Mouse (Mus musculus): Measurements from ENCODE around the gene Ythdf2. TPM values are rescaled to one million over a fixed set of nuclear protein-coding genes. Genes with fewer than 3 reads are reported as not detected.

Ythdf2 gene
- polyA plus RNA-seq, 1 experiment from 2014 or later: 100 TPM

DNA sequence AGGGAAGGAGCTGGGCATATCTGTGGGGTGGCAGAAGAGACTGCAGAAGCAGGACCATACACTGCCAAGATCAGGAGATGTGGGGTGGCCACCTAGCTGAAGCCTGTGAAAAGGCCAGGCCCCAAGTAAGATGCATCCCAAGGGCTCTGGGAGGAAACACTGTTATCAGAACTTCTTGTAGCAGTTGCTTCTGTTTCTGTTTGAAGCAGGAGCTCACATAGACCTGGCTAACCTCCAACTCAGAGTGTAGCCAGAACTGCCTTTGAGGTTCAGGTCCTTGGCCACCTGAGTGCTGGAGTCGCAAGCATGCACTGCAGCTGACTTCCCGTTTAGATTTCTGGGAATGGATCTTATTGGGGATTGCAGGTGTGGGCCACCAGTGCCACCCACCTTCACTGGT is 5.7 kb upstream of the Ythdf2 start:
- no peak for DNase-seq (ENCODE audit: low spot score)
- Histone ChIP-seq H3K36me3 (ENCODE audit: control insufficient read depth, insufficient read depth, low read length) (peaks cover 8% of the 10 kb centered on the region), H3K9ac (ENCODE audit: low read length) (no peak overlapping the region), H3K9me3 (ENCODE audit: control insufficient read depth, low read length) (no peaks in the 10 kb centered on the region), H3K27ac (ENCODE audit: low read depth) (no peak overlapping the region), H3K4me3 (ENCODE audit: low read depth, low read length) (no peak overlapping the region), H3K4me2 (ENCODE audit: low read length) (no peak overlapping the region), H3K27me3 (replicated peaks; ENCODE audit: control insufficient read depth, insufficient read depth, low read length) (no peaks in the 10 kb centered on the region), H3K4me1 (replicated peaks; ENCODE audit: control insufficient read depth, insufficient read depth, low read length) (no peaks in the 10 kb centered on the region)
- no peak for ATAC-seq (replicated peaks; ENCODE audit: low FRiP score, low TSS enrichment, low read depth)
- WGBS: 78% methylated on average over 2 of the region's 2 CpGs

DNA sequence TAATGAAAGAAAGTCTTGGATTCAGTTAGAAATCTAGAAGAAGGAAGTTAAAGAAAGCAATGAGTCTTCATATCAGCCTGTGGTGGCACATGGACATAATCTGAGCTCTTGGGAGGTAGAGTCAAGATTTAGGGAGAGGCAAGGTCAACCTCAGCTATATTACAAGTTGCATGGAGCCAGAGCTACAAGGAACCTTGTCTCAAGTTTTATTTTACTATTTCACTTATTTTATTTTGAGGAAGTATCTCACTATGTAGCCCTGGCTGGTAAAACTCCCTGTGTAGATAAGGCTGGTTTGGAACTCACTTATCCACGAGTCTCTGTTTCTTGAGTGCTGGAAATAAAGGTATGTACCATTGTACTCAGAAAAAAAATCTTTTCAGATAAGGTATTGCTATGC is 4.5 kb upstream of the Ythdf2 start:
- 84% methylated on average over 1 of the region's 1 CpGs for WGBS
- Histone ChIP-seq H3K27me3 (replicated peaks; ENCODE audit: control insufficient read depth, insufficient read depth, low read length) (no peaks in the 10 kb centered on the region), H3K4me1 (replicated peaks; ENCODE audit: control insufficient read depth, insufficient read depth, low read length) (no peaks in the 10 kb centered on the region), H3K4me2 (ENCODE audit: low read length) (no peak overlapping the region), H3K9me3 (ENCODE audit: control insufficient read depth, low read length) (no peaks in the 10 kb centered on the region), H3K36me3 (ENCODE audit: control insufficient read depth, insufficient read depth, low read length) (no peaks in the 10 kb centered on the region), H3K4me3 (ENCODE audit: low read depth, low read length) (no peak overlapping the region), H3K9ac (ENCODE audit: low read length) (no peak overlapping the region), H3K27ac (ENCODE audit: low read depth) (no peak overlapping the region)
- no peak for DNase-seq (ENCODE audit: low spot score)
- ATAC-seq (replicated peaks; ENCODE audit: low FRiP score, low TSS enrichment, low read depth): no peak

DNA sequence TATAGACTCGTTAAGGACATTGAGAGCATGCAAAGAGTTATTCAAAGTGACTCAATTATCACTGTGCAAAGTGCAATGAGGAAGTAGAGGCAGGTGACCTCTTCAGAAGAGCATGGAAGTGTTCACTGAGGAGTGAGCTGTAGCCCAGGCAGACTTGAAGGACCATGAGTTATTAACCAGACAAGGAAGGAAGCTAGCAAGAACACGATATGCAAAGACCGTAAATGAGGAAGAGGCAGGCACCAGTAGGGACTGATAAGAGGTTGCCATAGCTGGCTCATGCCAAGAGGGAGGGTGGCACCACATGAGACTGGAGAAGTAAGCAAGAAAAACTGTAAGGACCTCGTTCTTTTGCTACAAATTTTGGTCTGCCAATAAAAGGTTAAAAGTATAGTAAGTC is 2.7 kb upstream of the Ythdf2 start:
- WGBS: 58% methylated on average over 4 of the region's 4 CpGs
- no peak overlapping the region for H3K4me3 ChIP-seq (ENCODE audit: low read depth, low read length)
- H3K27ac ChIP-seq (ENCODE audit: low read depth): no peak overlapping the region

DNA sequence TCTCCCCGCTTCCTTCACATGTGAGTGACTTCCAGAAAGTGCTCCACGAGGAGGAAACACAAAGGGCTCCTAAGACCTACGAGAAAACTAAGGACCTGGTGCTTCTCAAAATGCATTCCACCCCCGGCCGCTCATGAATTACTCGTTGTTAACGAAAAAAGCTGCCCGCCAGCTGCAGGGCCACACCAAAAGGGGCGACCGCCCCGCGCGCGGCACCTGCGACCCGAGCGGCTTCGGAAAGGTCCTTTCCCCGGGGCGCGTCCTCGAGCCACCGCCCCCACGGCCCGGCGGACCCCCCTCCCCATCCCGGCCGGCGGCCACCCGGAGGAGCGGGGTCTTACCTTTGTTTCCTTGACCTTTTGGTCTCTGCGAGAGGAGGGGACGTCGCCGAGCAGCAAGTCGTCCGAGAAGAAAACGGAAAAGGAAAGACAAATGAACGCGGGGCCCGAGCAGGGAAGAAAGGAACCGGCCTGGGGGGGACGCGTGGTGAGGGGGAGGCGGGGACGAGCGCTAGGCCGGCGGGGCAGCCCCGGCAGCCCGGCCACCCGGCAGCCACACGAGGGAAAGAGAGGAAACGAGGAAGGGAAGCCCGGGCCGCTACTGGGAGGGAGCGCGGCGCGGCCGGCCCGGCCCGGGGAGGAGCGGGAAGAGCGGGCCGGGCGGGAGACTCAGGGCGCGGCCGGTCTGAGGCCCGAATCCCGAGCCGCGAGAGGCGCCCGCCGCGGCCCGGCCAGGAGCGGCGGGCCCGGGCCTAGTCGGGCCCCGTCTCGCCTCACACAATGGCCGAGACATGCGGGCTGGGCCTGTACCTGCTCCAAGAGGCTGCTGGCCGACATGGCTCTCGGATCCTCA is 786 bp downstream of the Ythdf2 start:
- H3K27ac ChIP-seq (ENCODE audit: low read depth): peak overlapping the region; percentile 93
- DNase-seq (ENCODE audit: low spot score): peak; percentile 76
- under 1% methylated on average over 75 of the region's 89 CpGs for WGBS
- H3K27me3 ChIP-seq (replicated peaks; ENCODE audit: control insufficient read depth, insufficient read depth, low read length): no peaks in the 10 kb centered on the region
- H3K4me3 ChIP-seq (ENCODE audit: low read depth, low read length): peak overlapping the region; percentile 64
- H3K4me2 ChIP-seq (ENCODE audit: low read length): peak overlapping the region; percentile 91
- peak; percentile 80 for ATAC-seq (replicated peaks; ENCODE audit: low FRiP score, low TSS enrichment, low read depth)
- H3K9ac ChIP-seq (ENCODE audit: low read length): peak overlapping the region; percentile 98
- peaks cover 33% of the 10 kb centered on the region for H3K36me3 ChIP-seq (ENCODE audit: control insufficient read depth, insufficient read depth, low read length)
- no peaks in the 10 kb centered on the region for H3K9me3 ChIP-seq (ENCODE audit: control insufficient read depth, low read length)
- H3K4me1 ChIP-seq (replicated peaks; ENCODE audit: control insufficient read depth, insufficient read depth, low read length): peaks cover 18% of the 10 kb centered on the region

More for the DNA sequence above, 2.7 kb upstream of the Ythdf2 start:
- peaks cover 5% of the 10 kb centered on the region for H3K36me3 ChIP-seq (ENCODE audit: control insufficient read depth, insufficient read depth, low read length)
- H3K4me2 ChIP-seq (ENCODE audit: low read length): no peak overlapping the region
- no peak overlapping the region for H3K9ac ChIP-seq (ENCODE audit: low read length)
- ATAC-seq (replicated peaks; ENCODE audit: low FRiP score, low TSS enrichment, low read depth) (no peak), DNase-seq (ENCODE audit: low spot score) (no peak)
- peaks cover 8% of the 10 kb centered on the region for H3K4me1 ChIP-seq (replicated peaks; ENCODE audit: control insufficient read depth, insufficient read depth, low read length)
- H3K27me3 ChIP-seq (replicated peaks; ENCODE audit: control insufficient read depth, insufficient read depth, low read length): no peaks in the 10 kb centered on the region
- H3K9me3 ChIP-seq (ENCODE audit: control insufficient read depth, low read length): no peaks in the 10 kb centered on the region

DNA sequence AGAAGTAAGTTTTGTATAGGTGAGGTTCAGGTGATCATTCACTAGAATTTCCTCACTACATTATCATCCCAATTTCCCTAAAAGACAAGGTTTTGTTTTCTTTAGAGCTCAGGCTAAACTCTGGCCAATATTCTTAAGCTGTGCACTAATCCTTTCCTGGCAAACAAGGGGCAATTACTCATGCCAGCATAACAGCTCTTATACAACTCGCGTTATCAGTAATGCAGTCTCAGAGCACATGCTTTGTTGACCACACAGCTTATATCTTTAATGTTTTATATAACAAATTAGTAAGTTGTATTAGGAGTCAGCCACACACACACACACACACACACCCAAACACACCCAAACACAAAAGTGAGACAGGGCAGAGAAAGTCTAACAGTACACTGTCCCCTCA is 1.8 kb downstream of the Ythdf2 start:
- Histone ChIP-seq H3K9ac (ENCODE audit: low read length) (peak overlapping the region; percentile 98), H3K27me3 (replicated peaks; ENCODE audit: control insufficient read depth, insufficient read depth, low read length) (no peaks in the 10 kb centered on the region), H3K4me1 (replicated peaks; ENCODE audit: control insufficient read depth, insufficient read depth, low read length) (peaks cover 18% of the 10 kb centered on the region), H3K9me3 (ENCODE audit: control insufficient read depth, low read length) (no peaks in the 10 kb centered on the region), H3K4me2 (ENCODE audit: low read length) (peak overlapping the region; percentile 91), H3K4me3 (ENCODE audit: low read depth, low read length) (peak overlapping the region; percentile 64), H3K36me3 (ENCODE audit: control insufficient read depth, insufficient read depth, low read length) (peaks cover 42% of the 10 kb centered on the region), H3K27ac (ENCODE audit: low read depth) (no peak overlapping the region)
- no peak for DNase-seq (ENCODE audit: low spot score)
- ATAC-seq (replicated peaks; ENCODE audit: low FRiP score, low TSS enrichment, low read depth): no peak
- WGBS: 18% methylated on average over 2 of the region's 2 CpGs

DNA sequence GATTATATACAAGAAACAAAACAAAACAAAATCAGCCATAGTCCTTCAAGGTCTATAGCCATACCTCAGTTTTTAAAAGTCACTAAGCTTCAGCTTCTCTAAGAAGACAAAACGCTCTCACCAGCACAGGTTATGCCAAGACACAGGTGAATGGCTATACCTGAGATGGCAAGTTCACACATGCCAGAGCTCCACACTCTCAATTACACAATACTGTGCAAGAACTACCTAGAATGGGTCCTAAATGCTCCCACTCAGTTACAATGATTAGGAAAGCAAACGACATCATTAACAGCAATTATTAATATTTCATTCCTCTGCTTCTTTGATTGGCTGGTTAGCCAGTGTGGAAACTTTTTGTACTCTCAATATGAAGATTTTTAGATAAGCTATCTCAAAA is 2.8 kb downstream of the Ythdf2 start:
- ATAC-seq (replicated peaks; ENCODE audit: low FRiP score, low TSS enrichment, low read depth) (no peak), DNase-seq (ENCODE audit: low spot score) (no peak)
- Histone ChIP-seq H3K27ac (ENCODE audit: low read depth) (no peak overlapping the region), H3K4me3 (ENCODE audit: low read depth, low read length) (no peak overlapping the region), H3K27me3 (replicated peaks; ENCODE audit: control insufficient read depth, insufficient read depth, low read length) (no peaks in the 10 kb centered on the region), H3K9me3 (ENCODE audit: control insufficient read depth, low read length) (no peaks in the 10 kb centered on the region), H3K36me3 (ENCODE audit: control insufficient read depth, insufficient read depth, low read length) (peaks cover 52% of the 10 kb centered on the region), H3K4me1 (replicated peaks; ENCODE audit: control insufficient read depth, insufficient read depth, low read length) (peaks cover 18% of the 10 kb centered on the region), H3K4me2 (ENCODE audit: low read length) (no peak overlapping the region), H3K9ac (ENCODE audit: low read length) (no peak overlapping the region)
- WGBS: 93% methylated on average over 2 of the region's 2 CpGs

DNA sequence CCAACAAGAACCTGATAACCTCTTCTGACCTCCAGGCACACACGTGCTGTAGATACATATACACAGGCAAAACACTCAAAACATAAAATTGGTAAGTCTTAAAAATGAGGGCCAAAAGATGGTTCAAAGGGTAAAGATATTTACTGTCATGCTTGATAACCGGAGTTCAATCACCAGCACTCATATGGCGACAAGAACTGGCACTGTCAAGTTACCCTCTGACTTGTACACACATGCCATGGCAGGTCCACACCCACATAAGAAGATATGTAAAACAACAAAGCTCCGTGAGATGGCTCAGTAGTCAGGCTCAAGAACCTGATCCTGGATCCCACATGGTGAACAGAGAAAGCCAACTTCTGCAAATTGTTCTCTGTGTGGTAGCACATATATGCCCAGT is 4.8 kb downstream of the Ythdf2 start:
- ATAC-seq (replicated peaks; ENCODE audit: low FRiP score, low TSS enrichment, low read depth) (no peak), DNase-seq (ENCODE audit: low spot score) (no peak)
- H3K4me1 ChIP-seq (replicated peaks; ENCODE audit: control insufficient read depth, insufficient read depth, low read length): peaks cover 18% of the 10 kb centered on the region
- H3K9me3 ChIP-seq (ENCODE audit: control insufficient read depth, low read length): no peaks in the 10 kb centered on the region
- H3K27ac ChIP-seq (ENCODE audit: low read depth): no peak overlapping the region
- no peak overlapping the region for H3K4me2 ChIP-seq (ENCODE audit: low read length)
- 85% methylated on average over 4 of the region's 4 CpGs for WGBS
- peaks cover 72% of the 10 kb centered on the region for H3K36me3 ChIP-seq (ENCODE audit: control insufficient read depth, insufficient read depth, low read length)
- H3K9ac ChIP-seq (ENCODE audit: low read length): no peak overlapping the region
- no peak overlapping the region for H3K4me3 ChIP-seq (ENCODE audit: low read depth, low read length)
- no peaks in the 10 kb centered on the region for H3K27me3 ChIP-seq (replicated peaks; ENCODE audit: control insufficient read depth, insufficient read depth, low read length)

DNA sequence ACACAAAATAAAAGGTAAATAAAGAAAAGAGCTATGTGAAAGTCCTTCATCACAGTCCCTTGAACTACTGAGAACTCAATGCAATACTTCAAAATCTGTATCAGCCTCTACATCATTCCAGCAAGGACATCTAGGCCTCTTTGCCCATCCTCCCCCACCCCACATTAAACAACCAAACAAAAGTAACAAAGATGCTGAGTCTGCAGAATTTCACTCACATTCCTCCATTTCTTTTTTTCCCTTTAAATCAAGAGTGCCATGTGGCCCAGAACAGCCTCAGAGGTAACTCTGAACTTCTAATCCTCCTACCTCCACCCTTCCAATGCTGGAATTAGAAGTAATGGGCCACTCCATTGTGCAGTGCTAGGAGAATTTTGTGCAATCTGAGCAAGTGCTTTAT is 13.3 kb downstream of the Ythdf2 start:
- ATAC-seq (replicated peaks; ENCODE audit: low FRiP score, low TSS enrichment, low read depth) (no peak), DNase-seq (ENCODE audit: low spot score) (no peak)
- peaks cover 83% of the 10 kb centered on the region for H3K36me3 ChIP-seq (ENCODE audit: control insufficient read depth, insufficient read depth, low read length)
- H3K9me3 ChIP-seq (ENCODE audit: control insufficient read depth, low read length): no peaks in the 10 kb centered on the region
- H3K4me3 ChIP-seq (ENCODE audit: low read depth, low read length): no peak overlapping the region
- no peak overlapping the region for H3K9ac ChIP-seq (ENCODE audit: low read length)
- no peaks in the 10 kb centered on the region; the same call in none of the 2 replicates for H3K4me1 ChIP-seq (replicated peaks; ENCODE audit: control insufficient read depth, insufficient read depth, low read length)
- H3K27me3 ChIP-seq (replicated peaks; ENCODE audit: control insufficient read depth, insufficient read depth, low read length): no peaks in the 10 kb centered on the region
- no peak overlapping the region for H3K27ac ChIP-seq (ENCODE audit: low read depth)
- H3K4me2 ChIP-seq (ENCODE audit: low read length): no peak overlapping the region

DNA sequence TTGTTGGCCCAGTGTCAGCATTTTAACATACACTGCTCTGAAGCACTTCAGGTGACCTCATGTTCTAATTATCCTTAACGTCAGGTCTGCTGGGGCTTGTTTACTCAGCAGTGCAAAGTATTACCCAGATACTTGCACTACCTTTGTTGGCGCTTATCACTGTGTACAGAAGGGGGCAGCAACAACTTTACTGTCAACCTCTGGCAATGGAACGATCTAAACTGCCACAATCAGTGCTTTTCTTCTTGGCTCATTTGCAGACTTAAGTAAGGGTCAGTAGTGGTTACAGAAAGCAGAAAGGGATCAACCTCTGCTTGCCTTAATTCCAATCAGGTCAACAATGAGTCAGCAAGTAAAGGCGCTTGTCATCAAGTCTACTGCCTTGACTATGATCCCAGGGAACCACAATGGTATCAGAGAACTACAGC is 13.8 kb downstream of the Ythdf2 start:
- ATAC-seq (replicated peaks; ENCODE audit: low FRiP score, low TSS enrichment, low read depth): peak; percentile 53
- Histone ChIP-seq H3K9me3 (ENCODE audit: control insufficient read depth, low read length) (no peaks in the 10 kb centered on the region), H3K4me1 (replicated peaks; ENCODE audit: control insufficient read depth, insufficient read depth, low read length) (no peaks in the 10 kb centered on the region; the same call in none of the 2 replicates), H3K36me3 (ENCODE audit: control insufficient read depth, insufficient read depth, low read length) (peaks cover 78% of the 10 kb centered on the region), H3K27ac (ENCODE audit: low read depth) (no peak overlapping the region), H3K9ac (ENCODE audit: low read length) (no peak overlapping the region), H3K27me3 (replicated peaks; ENCODE audit: control insufficient read depth, insufficient read depth, low read length) (no peaks in the 10 kb centered on the region), H3K4me2 (ENCODE audit: low read length) (no peak overlapping the region), H3K4me3 (ENCODE audit: low read depth, low read length) (no peak overlapping the region)
- DNase-seq (ENCODE audit: low spot score): no peak
- 43% methylated on average over 4 of the region's 4 CpGs for WGBS
